Mouse (Mus musculus) brain, adult 2 months (tissue): Measurements from ENCODE around the gene Slc6a4.
A peak's percentile ranks its signal among the peaks of the same experiment; 100 is the strongest.
"Not testable (repeated sequence)": the region's sequence is repeated elsewhere in the genome, so short reads cannot be mapped to it uniquely, and the experiment has no call there.

Experiments used
- DNase-seq: peaks from one replicate; pipeline ENCODE4 v3.0.0; 2011; ENCODE audit warnings: low read depth, low spot score

Gene Slc6a4

DNA sequence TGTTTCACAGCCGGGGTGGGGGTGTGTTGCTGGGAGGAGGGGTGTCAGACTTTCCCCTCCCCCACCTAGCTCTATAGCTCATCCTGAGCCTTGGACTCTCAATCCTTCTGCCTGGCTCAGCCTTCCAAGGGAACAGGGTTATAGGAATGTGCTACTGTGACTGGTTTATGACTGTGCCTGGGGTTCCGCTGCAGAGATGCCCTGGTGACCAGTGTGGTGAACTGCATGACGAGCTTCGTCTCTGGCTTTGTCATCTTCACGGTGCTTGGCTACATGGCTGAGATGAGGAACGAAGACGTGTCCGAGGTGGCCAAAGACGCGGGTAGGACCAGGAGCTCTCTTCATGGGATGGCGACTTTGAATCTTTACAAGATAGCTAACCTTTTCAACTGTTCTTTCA, 19.6 kb downstream of the Slc6a4 start:
- no peak for DNase-seq

DNA sequence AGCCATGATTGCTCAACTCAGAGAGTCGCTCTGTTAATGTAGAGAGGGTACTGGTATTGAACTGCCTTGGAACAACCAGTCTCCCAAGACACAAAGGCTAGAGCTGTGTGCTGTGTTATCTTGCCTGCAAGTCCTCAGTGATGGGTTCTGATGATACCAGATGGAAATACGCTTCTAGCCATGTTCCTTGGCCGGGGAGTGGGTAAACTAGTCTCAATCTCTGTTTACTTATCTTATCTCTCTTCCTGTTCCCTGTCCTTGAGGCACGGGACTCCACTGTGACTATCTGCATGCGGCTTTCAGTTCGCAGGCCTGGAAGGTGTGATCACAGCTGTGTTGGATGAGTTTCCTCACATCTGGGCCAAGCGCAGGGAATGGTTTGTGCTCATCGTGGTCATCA, 21.1 kb downstream of the Slc6a4 start:
- DNase-seq = no peak

DNA sequence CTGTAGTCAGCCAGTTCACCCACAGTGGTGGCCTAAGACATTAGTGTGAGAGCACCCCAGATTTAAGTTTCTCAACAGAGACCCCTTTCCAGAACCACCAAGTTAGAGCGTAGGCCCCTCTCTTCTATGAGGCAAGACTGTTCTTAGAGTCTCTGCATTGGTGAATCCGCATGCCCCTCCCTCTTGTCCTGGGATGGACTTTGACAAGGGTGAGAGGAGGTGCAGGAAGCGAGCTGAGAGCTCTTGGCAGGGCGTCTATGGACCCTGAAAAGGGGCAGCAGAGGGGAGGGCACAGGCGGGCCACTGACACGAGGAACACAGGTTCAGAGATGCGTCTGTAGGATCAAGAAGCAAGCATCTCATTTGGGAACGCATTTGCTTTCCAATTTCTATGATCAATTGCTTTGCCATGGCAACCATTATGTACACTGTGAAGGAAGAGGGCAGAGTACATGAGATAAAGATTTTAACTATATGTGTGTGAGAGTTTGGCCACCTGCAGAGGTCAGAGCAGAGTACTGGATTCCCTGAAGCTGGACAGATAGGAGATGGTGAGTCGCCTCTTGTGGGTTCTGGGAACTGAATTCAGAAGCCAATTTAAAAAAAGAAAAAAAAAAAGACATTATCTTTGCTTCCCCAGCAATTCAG, 23.5 kb downstream of the Slc6a4 start:
- no peak for DNase-seq

DNA sequence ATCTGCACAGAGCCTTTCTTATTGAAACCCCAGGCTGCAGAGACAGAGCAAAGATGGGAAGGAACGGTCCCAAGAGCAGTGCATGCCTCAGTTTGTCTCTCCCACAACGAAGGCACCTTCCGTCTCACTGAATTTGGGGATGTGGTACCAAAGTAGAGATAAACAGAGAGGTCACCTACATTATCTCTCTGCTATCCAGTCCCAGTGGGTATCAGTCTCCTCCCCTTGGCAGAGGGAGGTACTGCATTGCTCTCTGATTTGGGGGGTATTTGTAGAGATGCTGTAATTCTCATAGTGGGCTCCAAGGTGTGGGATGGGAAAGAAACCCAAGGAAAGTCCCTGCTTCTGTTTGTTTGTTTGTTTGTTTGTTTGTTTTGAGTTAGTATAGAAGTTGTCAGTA, 28.2 kb downstream of the Slc6a4 start:
- DNase-seq = no peak

DNA sequence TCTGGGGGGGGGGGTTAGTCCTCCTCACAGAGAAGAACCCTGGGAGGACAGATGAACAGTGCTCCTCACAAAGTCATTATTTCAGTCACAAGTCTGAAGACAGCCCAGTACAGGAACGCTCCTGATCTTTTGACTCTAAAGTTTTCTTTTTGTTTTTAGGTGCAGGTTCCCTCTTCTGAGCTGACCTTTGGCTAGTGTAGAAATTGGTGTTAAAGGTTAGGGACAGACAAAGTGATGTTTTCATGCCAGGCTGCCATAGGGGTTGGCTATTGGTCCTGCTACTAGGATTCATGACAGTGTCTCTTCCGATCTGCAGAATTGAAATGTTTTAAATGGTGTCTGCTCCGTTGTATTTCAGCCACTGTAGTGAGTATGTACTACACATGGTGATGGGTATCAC, 29.8 kb downstream of the Slc6a4 start:
- no peak for DNase-seq

DNA sequence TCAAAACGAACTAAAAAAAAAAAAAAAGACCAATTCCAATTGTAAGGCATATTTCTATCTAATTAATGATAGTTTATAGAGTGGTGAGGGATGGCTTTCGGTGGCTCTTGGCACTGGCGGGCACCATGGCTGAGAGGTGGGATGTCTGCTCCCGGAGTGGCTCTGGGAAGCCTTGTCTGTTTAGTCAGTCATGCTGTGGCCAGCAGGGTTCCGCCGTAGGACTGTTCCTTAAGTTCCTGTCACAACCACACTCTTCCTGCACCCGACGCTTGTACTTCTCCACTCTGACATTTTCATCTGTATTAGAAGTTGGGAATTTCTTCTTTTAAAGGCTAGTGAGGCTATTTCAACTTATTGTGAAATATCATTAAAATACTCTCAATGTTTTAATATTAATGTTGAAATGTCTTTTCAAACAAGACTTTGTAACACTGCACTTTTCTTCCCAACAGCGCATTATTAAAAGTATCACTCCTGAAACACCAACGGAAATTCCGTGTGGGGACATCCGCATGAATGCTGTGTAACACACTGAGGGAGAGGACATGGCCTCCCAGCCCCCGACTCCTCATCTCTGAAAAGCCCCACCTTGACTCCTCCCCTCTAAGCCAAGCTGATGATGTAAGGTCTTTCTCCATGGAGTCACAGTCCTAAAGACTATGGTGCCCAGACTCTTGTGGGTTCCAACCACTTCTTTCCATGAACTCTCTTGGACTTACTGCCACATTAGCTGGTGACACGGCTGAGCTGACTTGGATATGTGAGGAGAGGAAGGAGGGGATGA, 32.9 kb downstream of the Slc6a4 start:
- DNase-seq = no peak

DNA sequence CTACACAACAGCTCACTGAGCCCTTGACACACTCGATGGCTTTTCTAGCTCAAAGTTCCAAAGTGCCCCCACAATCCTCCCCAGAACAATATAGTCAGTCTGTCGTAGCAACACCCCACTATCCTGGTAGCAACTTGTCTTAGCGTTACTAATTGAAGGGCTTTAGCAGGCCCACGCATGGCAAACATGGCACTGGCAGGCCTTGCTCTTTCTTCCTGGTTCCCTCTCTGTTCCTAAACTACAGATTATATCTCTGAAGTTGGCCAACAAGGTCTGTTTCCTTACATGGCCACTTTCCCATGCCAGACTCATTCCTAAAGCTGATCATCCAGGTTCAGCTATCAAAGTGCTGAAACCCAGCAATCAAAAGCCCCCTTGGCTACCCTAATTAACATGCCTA, 43.5 kb downstream of the Slc6a4 start:
- no peak for DNase-seq

DNA sequence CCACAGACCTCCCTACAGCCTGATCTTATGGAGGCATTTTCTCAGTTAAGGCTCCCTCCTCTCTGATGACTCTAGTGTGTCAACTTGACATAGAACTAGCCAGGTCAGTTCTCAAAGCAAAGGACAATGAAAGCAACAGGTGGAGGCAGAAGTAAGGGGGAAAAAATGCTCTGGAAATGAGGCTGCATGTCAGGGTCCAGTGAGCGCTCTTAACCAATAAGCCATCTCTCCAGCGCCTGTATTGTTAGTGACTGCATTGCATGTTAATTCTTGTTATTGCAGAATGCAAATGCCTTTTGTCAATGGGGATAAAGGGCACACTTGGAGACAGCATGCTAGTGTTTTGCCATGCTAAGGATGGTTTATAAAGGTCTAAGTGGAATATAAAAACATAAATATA, 44.4 kb downstream of the Slc6a4 start:
- no peak for DNase-seq

DNA sequence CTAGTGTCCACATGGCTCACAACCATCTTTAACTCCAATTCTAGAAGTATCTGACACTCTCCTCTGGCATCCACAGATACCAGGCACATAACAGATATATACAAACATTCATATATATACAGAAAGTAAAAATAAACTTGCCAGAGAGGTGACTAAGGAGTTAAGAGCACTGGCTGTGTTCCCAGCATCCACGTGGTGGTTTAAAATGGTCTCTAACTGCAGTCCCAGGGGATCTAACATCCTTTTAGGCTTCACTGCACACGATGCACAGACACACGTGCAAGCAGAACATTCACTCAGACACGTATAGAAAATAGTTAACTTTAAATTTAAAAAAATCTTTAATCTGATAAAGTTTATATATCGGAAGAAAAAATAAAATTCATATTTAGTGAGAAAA, 63.5 kb downstream of the Slc6a4 start:
- DNase-seq = no peak

DNA sequence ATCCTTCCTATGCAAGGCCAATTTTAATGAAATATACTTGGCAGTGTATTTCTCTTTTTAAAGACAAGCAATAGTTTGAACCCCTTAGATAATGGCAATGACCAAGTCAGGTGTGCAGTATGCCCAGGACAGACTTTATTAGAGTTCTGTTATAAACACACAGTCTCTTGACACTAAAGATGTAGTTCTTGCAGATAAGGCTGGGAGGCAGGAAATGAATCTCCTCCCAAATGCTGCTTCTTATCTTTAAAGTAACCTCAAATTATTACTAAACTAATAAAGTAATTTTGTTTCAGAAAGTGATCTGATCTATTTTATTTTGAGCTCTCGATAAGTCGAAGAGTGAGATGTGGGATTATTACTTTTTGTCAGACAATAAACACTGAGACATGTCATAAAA, 65.0 kb downstream of the Slc6a4 start:
- no peak for DNase-seq

DNA sequence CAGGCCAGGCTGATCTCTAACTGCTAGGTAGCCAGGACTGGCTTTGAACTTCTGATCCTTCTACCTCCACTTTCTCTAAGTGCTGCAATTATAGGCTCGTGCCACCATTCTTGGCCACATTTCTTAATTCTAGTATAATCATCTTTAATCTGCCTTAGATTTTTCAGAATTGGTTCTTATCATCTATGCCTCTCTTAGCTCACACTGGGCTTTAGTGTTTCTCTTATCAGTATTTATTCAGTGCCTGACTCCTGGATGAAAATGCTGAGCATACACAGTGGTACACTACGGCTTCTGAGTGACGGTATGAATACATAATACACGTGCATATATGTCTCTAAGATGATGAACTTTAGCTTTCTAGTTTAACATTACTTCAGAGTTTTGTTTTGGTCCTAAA, 70.4 kb downstream of the Slc6a4 start:
- no peak for DNase-seq

DNA sequence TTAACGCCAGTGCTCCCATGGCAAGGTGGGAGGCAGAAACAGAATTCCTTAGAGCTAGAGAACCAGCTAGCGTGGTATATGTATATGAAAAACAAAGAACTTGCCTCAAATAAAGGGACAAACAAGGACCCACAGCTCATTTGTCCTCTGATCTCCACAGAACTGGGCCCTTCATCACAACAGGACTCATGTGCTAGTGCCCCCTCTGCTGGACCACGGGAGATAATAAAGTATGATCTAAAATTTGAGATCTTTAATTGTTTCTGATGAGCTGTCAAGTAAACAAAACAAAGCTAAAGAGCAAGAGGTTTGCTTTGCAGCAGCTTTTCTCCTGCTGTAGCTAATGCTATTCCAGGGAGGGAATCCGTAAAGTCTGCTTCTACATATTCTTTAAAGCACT, 72.3 kb downstream of the Slc6a4 start:
- DNase-seq = peak; percentile 14

DNA sequence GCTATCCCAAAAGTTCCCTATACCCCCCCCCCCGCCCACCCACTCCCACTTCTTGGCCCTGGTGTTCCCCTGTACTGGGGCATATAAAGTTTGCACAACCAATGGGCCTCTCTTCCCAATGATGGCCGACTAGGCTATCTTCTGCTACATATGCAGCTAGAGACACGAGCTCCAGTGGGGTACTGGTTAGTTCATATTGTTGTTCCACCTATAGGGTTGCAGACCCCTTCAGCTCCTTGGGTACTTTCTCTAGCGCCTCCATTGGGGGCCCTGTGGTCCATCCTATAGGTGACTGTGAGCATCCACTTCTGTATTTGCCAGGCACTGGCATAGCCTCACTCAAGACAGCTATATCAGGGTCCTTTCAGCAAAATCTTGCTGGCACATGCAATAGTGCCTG, 78.9 kb downstream of the Slc6a4 start:
- not testable (repeated sequence) for DNase-seq

DNA sequence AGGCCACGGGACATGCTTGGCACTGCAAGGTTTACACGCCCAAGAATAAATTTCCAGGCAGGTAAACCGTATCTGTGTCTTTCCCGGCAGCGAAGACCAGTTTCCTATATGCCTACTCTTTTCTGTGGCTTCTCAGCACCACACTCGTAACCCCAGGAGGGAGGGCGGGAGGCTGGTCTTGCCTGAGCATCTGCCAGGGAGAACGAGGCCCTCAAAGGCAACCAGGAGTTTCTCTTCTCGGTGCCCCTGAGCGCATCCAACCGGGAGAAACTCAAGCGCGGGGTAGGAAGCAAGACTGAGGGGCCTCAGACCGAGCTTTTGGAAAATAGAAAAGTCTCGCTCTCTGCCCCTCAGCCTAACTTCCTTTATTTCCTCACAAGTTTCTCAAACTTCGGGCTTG, 79.4 kb downstream of the Slc6a4 start:
- DNase-seq = peak; percentile 8

DNA sequence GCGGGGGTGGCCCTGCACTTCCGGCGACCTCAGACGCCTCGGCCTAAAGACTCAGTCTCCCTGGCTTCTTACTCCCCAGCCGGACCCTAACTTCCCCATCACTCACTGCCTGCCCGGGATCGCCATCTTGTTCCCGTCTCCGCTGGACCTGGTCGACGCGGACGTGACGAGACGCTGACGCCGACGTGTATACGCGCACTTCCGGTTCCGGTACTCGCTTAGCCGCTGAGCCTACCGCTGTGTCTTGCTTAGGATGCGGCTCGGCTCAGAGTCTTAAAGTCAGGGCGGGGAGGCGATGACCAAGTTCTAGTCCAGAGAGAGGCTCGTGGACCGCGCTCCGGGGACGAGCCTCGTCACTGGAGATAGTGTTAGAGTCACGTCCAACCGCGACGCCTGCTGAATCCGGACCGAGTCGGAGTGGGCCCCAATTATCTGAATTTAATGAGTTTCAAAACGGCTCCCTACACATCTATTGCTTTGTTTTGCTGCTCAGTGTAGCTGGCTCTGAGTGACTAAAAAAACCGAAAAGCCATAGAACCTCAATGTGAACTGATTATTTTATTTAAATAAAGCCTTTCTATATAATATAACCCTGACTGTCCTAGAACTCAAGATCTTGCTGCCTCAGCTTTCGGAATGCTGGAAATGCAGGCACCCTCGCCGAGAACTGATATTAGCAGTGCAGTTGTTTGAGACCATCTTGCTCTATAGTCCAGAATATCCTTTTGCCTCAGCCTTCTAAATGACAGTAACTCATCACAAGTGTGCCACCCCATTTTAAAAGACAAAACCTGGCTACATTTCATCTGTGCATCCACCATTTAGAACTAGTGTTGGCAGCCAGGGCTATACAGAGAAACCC, 80.1 kb downstream of the Slc6a4 start, which contains the start of gene Nsrp1:
Gene Nsrp1 (minus strand): TSS at position 163 of the 862 bp plus-strand sequence.
- peak; percentile 98 for DNase-seq

DNA sequence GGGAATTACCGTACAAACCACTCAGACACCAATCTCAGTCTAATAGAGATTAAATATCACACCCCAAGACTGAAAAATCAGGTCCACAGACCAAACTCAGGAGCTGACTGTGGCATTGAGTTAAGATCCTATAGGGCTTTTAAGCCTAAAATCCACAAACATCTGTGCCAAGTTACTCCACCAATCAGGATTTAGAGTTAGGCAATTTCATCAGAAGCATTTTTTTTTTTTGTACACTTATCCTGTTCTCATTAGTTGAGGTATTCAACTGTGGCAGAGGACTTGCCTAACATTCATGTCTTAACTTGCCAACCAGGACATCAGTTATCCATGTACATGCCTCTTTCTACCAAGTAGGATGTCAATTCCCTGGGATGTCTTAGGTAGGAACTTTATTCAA, 81.0 kb downstream of the Slc6a4 start:
- no peak for DNase-seq
